Mouse (Mus musculus) retina, embryonic 14.5 days (tissue): ENCODE results near the gene Ctbp2.

Source experiments
- DNase-seq: peaks from one replicate; pipeline ENCODE4 v3.0.0-alpha.2; 2015; ENCODE audit warnings: low spot score

The Ctbp2 gene

GRCm38 (mm10) chr7:133123999-133124700, at the start of gene Ctbp2:
Gene Ctbp2, minus strand, starts transcription at chr7:133124354.
- DNase-seq, result peak; percentile 81

GRCm38 (mm10) chr7:133171403-133172032, 47.4 kb upstream of the Ctbp2 start:
- DNase-seq, result no peak

- DNase-seq, result no peak
These were observed 44.8 kb upstream of the Ctbp2 start for GRCm38 (mm10) chr7:133168928-133169327.

- DNase-seq, result no peak
These were observed 43.7 kb upstream of the Ctbp2 start for GRCm38 (mm10) chr7:133167903-133168302.

- DNase-seq, result no peak
These were observed 40.6 kb upstream of the Ctbp2 start for GRCm38 (mm10) chr7:133164770-133165169.

- DNase-seq, result no peak
These were observed 38.9 kb upstream of the Ctbp2 start for GRCm38 (mm10) chr7:133163011-133163410.

- no peak for DNase-seq
These were observed 38.0 kb upstream of the Ctbp2 start for GRCm38 (mm10) chr7:133162131-133162530.

GRCm38 (mm10) chr7:133161362-133162080, 37.4 kb upstream of the Ctbp2 start:
- no peak for DNase-seq

- no peak for DNase-seq
These were observed 35.4 kb upstream of the Ctbp2 start for GRCm38 (mm10) chr7:133159519-133159918.

GRCm38 (mm10) chr7:133155621-133156020, 31.5 kb upstream of the Ctbp2 start:
- DNase-seq, result no peak

GRCm38 (mm10) chr7:133154846-133155245, 30.7 kb upstream of the Ctbp2 start:
- no peak for DNase-seq

GRCm38 (mm10) chr7:133139689-133140336, 15.7 kb upstream of the Ctbp2 start:
- DNase-seq, result no peak

- no peak for DNase-seq
These were observed 9.4 kb upstream of the Ctbp2 start for GRCm38 (mm10) chr7:133133552-133133951.

GRCm38 (mm10) chr7:133132702-133133101, 8.5 kb upstream of the Ctbp2 start:
- DNase-seq, result no peak

GRCm38 (mm10) chr7:133124701-133125485, 739 bp upstream of the Ctbp2 start:
- DNase-seq, result peak; percentile 27

- peak; percentile 76 for DNase-seq
These were observed 733 bp downstream of the Ctbp2 start, which contains the start of gene Fgfr2 for GRCm38 (mm10) chr7:133123244-133123998. Gene Fgfr2, minus strand, starts transcription at chr7:133123350.

GRCm38 (mm10) chr7:133122379-133123243, 1.5 kb downstream of the Ctbp2 start:
- DNase-seq, result peak; percentile 74

- peak; percentile 67 for DNase-seq
These were observed 2.3 kb downstream of the Ctbp2 start for GRCm38 (mm10) chr7:133121661-133122378.

- DNase-seq, result peak; percentile 26
These were observed 3.0 kb downstream of the Ctbp2 start for GRCm38 (mm10) chr7:133121080-133121607.
